Mouse (Mus musculus) embryonic facial prominence, embryonic 15.5 days (tissue): ENCODE data around the gene Mboat2. TPM values are rescaled to one million over a fixed set of nuclear protein-coding genes. Genes with fewer than 3 reads are reported as not detected.

Source experiments
- ATAC-seq: fragments of 200-750 bp; cut with Nextera tagmentation; 2 replicates; pipeline ENCODE4 v1.8.0; 2017; ENCODE audit warnings: low read depth, moderate TSS enrichment; ENCODE audit not compliant: insufficient number of reproducible peaks, low FRiP score, low TSS enrichment
- H3K27ac ChIP-seq: fragments of 300-500 bp; sonication (generic); replicated peaks from 2 replicates; pipeline ENCODE4 v1.5.1; 2015; ENCODE audit warnings: mild to moderate bottlenecking, inconsistent platforms
- H3K27me3 ChIP-seq: fragments of 300-500 bp; sonication (generic); 2 replicates; pipeline ENCODE4 v1.6.1; 2015; ENCODE audit warnings: inconsistent platforms
- H3K36me3 ChIP-seq: fragments of 300-500 bp; sonication (generic); 2 replicates; pipeline ENCODE4 v1.6.1; 2015; ENCODE audit warnings: mild to moderate bottlenecking, inconsistent platforms
- H3K4me1 ChIP-seq: fragments of 300-500 bp; sonication (generic); 2 replicates; pipeline ENCODE4 v1.6.1; 2015; ENCODE audit warnings: inconsistent platforms
- H3K4me2 ChIP-seq: fragments of 300-500 bp; sonication (generic); replicated peaks from 2 replicates; pipeline ENCODE4 v1.6.1; 2015; ENCODE audit warnings: mild to moderate bottlenecking, inconsistent platforms
- H3K4me3 ChIP-seq: fragments of 300-500 bp; sonication (generic); replicated peaks from 2 replicates; pipeline ENCODE4 v1.5.1; 2015; ENCODE audit warnings: mild to moderate bottlenecking, inconsistent platforms
- H3K9ac ChIP-seq: fragments of 300-500 bp; sonication (generic); 2 replicates; pipeline ENCODE4 v1.6.1; 2015; ENCODE audit warnings: inconsistent platforms
- H3K9me3 ChIP-seq: fragments of 300-500 bp; sonication (generic); replicated peaks from 2 replicates; pipeline ENCODE4 v1.6.1; 2016; ENCODE audit warnings: inconsistent platforms
- WGBS: fragments of 180-500 bp; shearing (Covaris S2); methylation state at CpG from one replicate; pipeline ENCODE4 v1.1.7; 2015; 5-methylcytosine and 5-hydroxymethylcytosine counted together
- polyA plus RNA-seq: library from polyadenylated mRNA; unstranded; fragments of >200 nt; fragmentation: Nextera tagmentation; extraction: Ambion mirVana; gene quantifications from 2 replicates; pipeline ENCODE4 v1.2.1, GENCODE M21; 2015

The Mboat2 gene
- polyA plus RNA-seq, 1 experiment from 2014 or later, result 69.0 TPM

DNA sequence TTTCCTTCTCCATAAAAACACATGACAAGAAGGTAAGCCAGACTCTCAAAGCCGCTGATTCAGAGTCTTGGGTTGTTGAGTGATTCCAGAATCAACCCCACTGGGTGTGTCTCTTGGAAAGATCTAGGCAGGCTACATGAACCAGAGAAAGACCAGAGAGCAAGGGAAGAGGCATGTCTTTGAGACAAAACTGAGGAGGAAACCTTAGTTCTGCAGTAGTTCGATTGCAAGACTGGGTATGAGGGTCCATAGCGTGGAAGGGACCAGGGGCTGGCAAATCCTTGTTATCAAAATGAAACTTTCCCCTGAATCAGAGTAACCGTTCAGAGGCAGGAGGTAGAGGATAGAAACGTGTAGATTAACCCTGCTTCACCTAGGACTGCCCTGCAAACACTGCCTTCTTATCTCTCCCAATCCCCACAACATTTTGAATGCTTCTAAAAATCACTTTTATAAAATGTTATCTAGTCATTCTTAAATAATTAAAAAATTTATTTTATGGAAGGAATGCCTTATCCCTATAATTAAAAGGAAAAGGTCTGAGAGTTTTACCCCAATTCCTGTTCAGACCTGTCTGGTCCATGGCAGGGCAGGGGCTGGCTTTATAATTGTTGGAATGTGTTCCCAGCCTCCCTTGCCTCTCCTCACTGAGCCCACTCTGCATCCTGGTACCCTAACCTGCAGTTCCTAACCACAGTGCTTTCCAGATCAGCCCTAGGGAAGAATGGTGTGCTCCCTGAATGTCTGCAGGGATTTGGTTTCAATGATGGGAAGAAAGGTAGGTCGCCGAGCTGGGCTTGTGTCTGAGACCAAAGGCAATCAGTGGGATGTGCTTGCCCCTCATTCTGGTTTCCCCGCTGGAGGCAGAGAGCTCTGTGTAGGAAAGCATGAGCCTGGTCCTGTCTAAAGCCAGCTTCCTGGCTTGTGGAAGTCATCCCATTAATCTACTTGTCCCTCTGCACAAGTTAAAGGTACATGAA lies 142.0 kb downstream of the Mboat2 start:
- no peak for ATAC-seq
- Histone ChIP-seq H3K27me3 (no peaks in the 10 kb centered on the region), H3K4me1 (peaks cover 16% of the 10 kb centered on the region), H3K27ac (no peak overlapping the region), H3K9ac (no peak overlapping the region), H3K4me3 (no peak overlapping the region), H3K36me3 (no peaks in the 10 kb centered on the region), H3K9me3 (no peaks in the 10 kb centered on the region), H3K4me2 (no peak overlapping the region)
- 66% methylated on average over 8 of the region's 8 CpGs for WGBS

DNA sequence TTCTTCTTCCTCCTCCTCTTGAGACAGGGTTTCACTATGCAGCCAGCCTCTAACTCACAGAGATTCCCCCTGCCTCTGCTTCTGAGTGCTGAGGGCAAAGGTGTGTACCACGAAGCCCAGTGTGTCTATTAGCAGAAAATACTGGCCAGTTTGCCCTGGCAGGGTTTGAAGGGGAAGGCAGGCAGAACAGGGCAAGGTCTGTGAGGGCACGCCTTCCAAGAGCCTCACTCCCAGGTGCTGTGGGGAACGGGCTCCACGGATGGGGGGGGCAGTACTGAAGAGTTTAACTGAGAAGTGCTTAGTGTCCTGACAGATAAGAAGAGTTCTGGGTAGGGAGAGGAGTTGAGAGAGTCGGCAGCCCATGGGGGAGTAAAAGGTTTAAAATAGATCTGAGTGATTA lies 142.9 kb downstream of the Mboat2 start:
- H3K9me3 ChIP-seq, result no peaks in the 10 kb centered on the region
- WGBS, result 66% methylated on average over 5 of the region's 5 CpGs

GRCm38 (mm10) chr12:24974446-24975114 lies 143.9 kb downstream of the Mboat2 start, which contains the start of gene Kidins220:
Gene Kidins220, plus strand, starts transcription at chr12:24974925.
- H3K27me3 ChIP-seq, result no peaks in the 10 kb centered on the region
- H3K4me2 ChIP-seq, result peak within 1 kb of the TSS; percentile 59
- peak within 1 kb of the TSS; percentile 63 for H3K9ac ChIP-seq
- peaks cover 16% of the 10 kb centered on the region for H3K4me1 ChIP-seq
- no peaks in the 10 kb centered on the region for H3K36me3 ChIP-seq
- WGBS, result 15% methylated on average over 29 of the region's 29 CpGs
- H3K9me3 ChIP-seq, result no peaks in the 10 kb centered on the region
- peak within 1 kb of the TSS; percentile 94 for H3K27ac ChIP-seq
- peak; percentile 90 for ATAC-seq
- H3K4me3 ChIP-seq, result peak within 1 kb of the TSS; percentile 87

More for the DNA sequence above, 142.9 kb downstream of the Mboat2 start:
- ATAC-seq, result no peak
- H3K4me3 ChIP-seq, result no peak overlapping the region
- no peaks in the 10 kb centered on the region for H3K36me3 ChIP-seq
- no peaks in the 10 kb centered on the region for H3K27me3 ChIP-seq
- peaks cover 16% of the 10 kb centered on the region for H3K4me1 ChIP-seq
- no peak overlapping the region for H3K4me2 ChIP-seq
- H3K9ac ChIP-seq, result no peak overlapping the region
- H3K27ac ChIP-seq, result no peak overlapping the region

DNA sequence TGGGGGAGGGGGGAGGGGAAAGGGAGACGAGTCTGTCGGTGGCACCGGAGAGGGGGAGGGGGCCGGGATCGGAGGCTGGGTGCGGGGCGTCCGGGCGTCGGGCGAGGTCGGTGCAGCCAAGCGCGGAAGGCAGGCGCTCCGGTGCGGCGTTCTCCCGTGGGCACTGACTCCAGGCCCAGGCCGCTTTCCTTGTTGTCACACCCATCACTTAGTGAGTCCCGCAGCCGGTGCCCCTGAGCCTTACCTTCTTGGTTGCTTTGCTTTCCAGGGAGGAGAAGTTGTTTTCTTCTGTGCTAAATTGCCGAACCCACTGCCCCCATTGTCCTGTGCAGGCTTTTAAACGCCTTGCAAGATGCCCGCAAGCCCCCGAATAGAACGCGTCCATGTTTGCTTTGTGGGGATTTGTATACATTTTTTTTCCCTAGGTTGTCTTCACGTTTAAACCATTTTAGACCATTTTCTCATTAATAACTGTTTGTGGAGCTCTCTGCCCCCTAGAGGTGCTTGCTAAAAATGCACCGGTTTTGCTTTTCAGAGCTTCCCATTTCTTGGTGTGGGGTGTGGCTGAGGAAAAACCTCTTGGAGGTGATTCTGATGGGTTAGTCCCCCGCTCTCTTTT lies 144.5 kb downstream of the Mboat2 start:
- H3K4me2 ChIP-seq, result peak overlapping the region; percentile 59
- under 1% methylated on average over 31 of the region's 31 CpGs for WGBS
- H3K9me3 ChIP-seq, result no peaks in the 10 kb centered on the region
- peak overlapping the region; percentile 94 for H3K27ac ChIP-seq
- peak overlapping the region; percentile 63 for H3K9ac ChIP-seq
- no peaks in the 10 kb centered on the region for H3K36me3 ChIP-seq
- no peaks in the 10 kb centered on the region for H3K27me3 ChIP-seq
- peak; percentile 81 for ATAC-seq
- H3K4me1 ChIP-seq, result peaks cover 16% of the 10 kb centered on the region
- peak overlapping the region; percentile 87 for H3K4me3 ChIP-seq

GRCm38 (mm10) chr12:24985226-24985625 lies 154.5 kb downstream of the Mboat2 start:
- H3K27me3 ChIP-seq, result no peaks in the 10 kb centered on the region
- H3K36me3 ChIP-seq, result peaks cover 30% of the 10 kb centered on the region
- no peak overlapping the region for H3K4me3 ChIP-seq
- H3K27ac ChIP-seq, result no peak overlapping the region
- no peaks in the 10 kb centered on the region for H3K9me3 ChIP-seq
- H3K4me1 ChIP-seq, result no peaks in the 10 kb centered on the region
- H3K9ac ChIP-seq, result no peak overlapping the region
- no peak overlapping the region for H3K4me2 ChIP-seq
- 79% methylated on average over 5 of the region's 5 CpGs for WGBS
- ATAC-seq, result no peak

- Histone ChIP-seq H3K9ac (no peak overlapping the region), H3K27me3 (no peaks in the 10 kb centered on the region), H3K9me3 (no peaks in the 10 kb centered on the region), H3K4me2 (no peak overlapping the region), H3K4me3 (no peak overlapping the region), H3K4me1 (no peaks in the 10 kb centered on the region), H3K36me3 (peaks cover 78% of the 10 kb centered on the region), H3K27ac (no peak overlapping the region)
- no peak for ATAC-seq
- 89% methylated on average over 4 of the region's 4 CpGs for WGBS
Observed at GRCm38 (mm10) chr12:24995350-24995749, 164.7 kb downstream of the Mboat2 start.

GRCm38 (mm10) chr12:25005350-25005749 lies 174.7 kb downstream of the Mboat2 start:
- WGBS, result 69% methylated on average over 6 of the region's 6 CpGs
- no peaks in the 10 kb centered on the region for H3K27me3 ChIP-seq
- H3K27ac ChIP-seq, result no peak overlapping the region
- ATAC-seq, result no peak
- no peak overlapping the region for H3K4me2 ChIP-seq
- no peaks in the 10 kb centered on the region for H3K4me1 ChIP-seq
- peaks cover 72% of the 10 kb centered on the region for H3K36me3 ChIP-seq
- no peaks in the 10 kb centered on the region for H3K9me3 ChIP-seq
- H3K9ac ChIP-seq, result no peak overlapping the region
- no peak overlapping the region for H3K4me3 ChIP-seq

DNA sequence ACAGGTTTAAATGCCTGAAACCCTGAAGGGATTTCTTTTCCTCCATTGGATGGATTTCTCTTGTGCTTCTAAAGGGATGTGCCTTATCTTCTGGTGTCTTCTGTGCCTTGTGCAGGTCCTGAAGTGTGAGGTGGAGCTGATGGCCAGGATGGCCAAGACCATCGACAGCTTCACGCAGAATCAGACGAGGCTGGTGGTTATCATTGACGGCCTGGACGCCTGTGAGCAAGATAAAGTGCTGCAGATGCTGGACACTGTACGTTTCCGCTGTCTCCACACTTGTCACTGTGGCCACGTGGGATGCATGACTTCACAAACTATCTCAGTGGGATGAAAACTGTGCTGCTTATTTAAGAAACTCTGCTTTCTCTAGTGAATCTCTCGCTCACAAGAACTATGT lies 179.3 kb downstream of the Mboat2 start:
- no peaks in the 10 kb centered on the region for H3K9me3 ChIP-seq
- peaks cover 79% of the 10 kb centered on the region for H3K36me3 ChIP-seq
- no peak overlapping the region for H3K9ac ChIP-seq
- H3K4me1 ChIP-seq, result 0 out of 2 replicates have a peak, but pooled peaks cover 3% of the 10 kb centered on the region
- H3K27me3 ChIP-seq, result no peaks in the 10 kb centered on the region
- H3K4me2 ChIP-seq, result no peak overlapping the region
- no peak for ATAC-seq
- no peak overlapping the region for H3K27ac ChIP-seq
- H3K4me3 ChIP-seq, result no peak overlapping the region
- 85% methylated on average over 9 of the region's 9 CpGs for WGBS

- 0 out of 2 replicates have a peak, but pooled peaks cover 3% of the 10 kb centered on the region for H3K4me1 ChIP-seq
- 86% methylated on average over 1 of the region's 1 CpGs for WGBS
- no peaks in the 10 kb centered on the region for H3K9me3 ChIP-seq
- ATAC-seq, result no peak
- no peak overlapping the region for H3K27ac ChIP-seq
- H3K4me3 ChIP-seq, result no peak overlapping the region
- H3K27me3 ChIP-seq, result no peaks in the 10 kb centered on the region
- H3K36me3 ChIP-seq, result peaks cover 79% of the 10 kb centered on the region
- no peak overlapping the region for H3K9ac ChIP-seq
- no peak overlapping the region for H3K4me2 ChIP-seq
Observed at GRCm38 (mm10) chr12:25010416-25010815, 179.7 kb downstream of the Mboat2 start.

DNA sequence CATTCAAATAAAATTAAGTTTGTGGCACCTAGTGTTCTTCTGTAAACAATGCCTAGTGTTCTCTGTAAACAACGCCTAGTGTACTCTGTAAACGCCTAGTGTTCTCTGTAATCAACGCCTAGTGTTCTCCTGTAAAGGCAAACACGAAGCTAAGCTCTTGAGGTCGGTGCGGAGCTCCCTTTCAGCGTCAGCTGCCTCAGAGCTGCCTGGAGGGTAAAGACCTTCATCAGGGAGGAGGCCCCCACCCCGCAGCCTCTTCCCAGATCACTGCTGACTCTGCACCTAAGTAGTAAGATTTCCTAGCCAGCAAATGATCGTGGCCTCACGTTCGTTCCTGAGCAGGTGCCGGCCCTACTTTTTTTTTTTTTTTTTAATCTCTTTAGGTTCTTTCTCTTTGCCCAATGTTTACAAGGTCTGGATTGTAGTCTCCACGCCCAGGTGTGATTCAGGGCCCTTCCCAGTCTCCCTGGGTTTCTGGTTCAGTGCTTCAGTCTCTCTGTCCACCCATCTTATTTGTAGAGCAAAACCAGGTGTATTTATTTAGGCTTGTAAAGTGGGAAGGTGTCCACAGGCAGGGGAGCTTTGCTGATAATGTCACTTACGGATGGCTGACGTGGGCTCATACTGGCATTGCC lies 181.2 kb downstream of the Mboat2 start:
- no peaks in the 10 kb centered on the region for H3K9me3 ChIP-seq
- no peak overlapping the region for H3K4me3 ChIP-seq
- 64% methylated on average over 15 of the region's 15 CpGs for WGBS
- no peaks in the 10 kb centered on the region for H3K27me3 ChIP-seq
- H3K4me2 ChIP-seq, result no peak overlapping the region
- H3K4me1 ChIP-seq, result 0 out of 2 replicates have a peak, but pooled peaks cover 3% of the 10 kb centered on the region
- no peak overlapping the region for H3K27ac ChIP-seq
- H3K36me3 ChIP-seq, result peaks cover 85% of the 10 kb centered on the region
- no peak overlapping the region for H3K9ac ChIP-seq
- ATAC-seq, result no peak
